Mouse (Mus musculus) limb, embryonic 12.5 days (tissue): Measurements from ENCODE around the gene Neurl4. TPM values are rescaled to one million over a fixed set of nuclear protein-coding genes. Genes with fewer than 3 reads are reported as not detected.

Experiments used
- ATAC-seq: fragments of 200-750 bp; cut with Nextera tagmentation; 2 replicates; pipeline ENCODE4 v1.8.0; 2017; ENCODE audit warnings: low read depth, moderate TSS enrichment; ENCODE audit not compliant: insufficient number of reproducible peaks, insufficient read depth, low FRiP score, low TSS enrichment
- H3K27ac ChIP-seq: fragments of 300-500 bp; sonication (generic); 2 replicates; pipeline ENCODE4 v1.5.1; 2016; ENCODE audit warnings: mild to moderate bottlenecking, moderate library complexity
- H3K27me3 ChIP-seq: fragments of 300-500 bp; sonication (generic); 2 replicates; pipeline ENCODE4 v1.6.1; 2016; ENCODE audit warnings: mild to moderate bottlenecking, moderate library complexity
- H3K36me3 ChIP-seq: fragments of 300-500 bp; sonication (generic); 2 replicates; pipeline ENCODE4 v1.6.1; 2016; ENCODE audit warnings: mild to moderate bottlenecking, moderate library complexity
- H3K4me1 ChIP-seq: fragments of 300-500 bp; sonication (generic); replicated peaks from 2 replicates; pipeline ENCODE4 v1.6.1; 2016
- H3K4me2 ChIP-seq: fragments of 300-500 bp; sonication (generic); 2 replicates; pipeline ENCODE4 v1.6.1; 2016; ENCODE audit warnings: mild to moderate bottlenecking, moderate library complexity
- H3K4me3 ChIP-seq: fragments of 300-500 bp; sonication (generic); replicated peaks from 2 replicates; pipeline ENCODE4 v1.5.1; 2016; ENCODE audit warnings: mild to moderate bottlenecking
- H3K9ac ChIP-seq: fragments of 300-500 bp; sonication (generic); replicated peaks from 2 replicates; pipeline ENCODE4 v1.6.1; 2016; ENCODE audit warnings: mild to moderate bottlenecking, moderate library complexity
- H3K9me3 ChIP-seq: fragments of 300-500 bp; sonication (generic); 2 replicates; pipeline ENCODE4 v1.6.1; 2016; ENCODE audit warnings: mild to moderate bottlenecking, moderate library complexity
- WGBS: fragments of 180-500 bp; shearing (Covaris S2); methylation state at CpG from one replicate; pipeline ENCODE4 v1.1.7; 2016; 5-methylcytosine and 5-hydroxymethylcytosine counted together
- polyA plus RNA-seq: library from polyadenylated mRNA; unstranded; fragments of >200 nt; fragmentation: Nextera tagmentation; extraction: Ambion mirVana; gene quantifications from 2 replicates; pipeline ENCODE4 v1.2.1, GENCODE M21; 2016

Neurl4 gene
- polyA plus RNA-seq, 1 experiment from 2014 or later = 12.7 TPM

- H3K27ac ChIP-seq = peak within 1 kb of the TSS; percentile 56; the same call in 1 of the 2 replicates
- H3K9me3 ChIP-seq = no peaks in the 10 kb centered on the region
- peak within 1 kb of the TSS; percentile 75 for H3K9ac ChIP-seq
- 2% methylated on average over 54 of the region's 62 CpGs for WGBS
- H3K4me1 ChIP-seq = peaks cover 36% of the 10 kb centered on the region
- peak within 1 kb of the TSS; percentile 70 for H3K4me3 ChIP-seq
- H3K36me3 ChIP-seq = no peaks in the 10 kb centered on the region
- peak within 1 kb of the TSS; percentile 100 for H3K4me2 ChIP-seq
- H3K27me3 ChIP-seq = peaks cover 18% of the 10 kb centered on the region
- peak; percentile 89 for ATAC-seq
Observed at GRCm38 (mm10) chr11:69935137-69935879, 34.4 kb downstream of the Neurl4 start, which contains the start of gene Ybx2. Ybx2 (plus strand) TSS chr11:69935796.

- peak overlapping the region; percentile 75 for H3K9ac ChIP-seq
- peak overlapping the region; percentile 70 for H3K4me3 ChIP-seq
- H3K36me3 ChIP-seq = 0 out of 2 replicates have a peak, but pooled peaks cover 2% of the 10 kb centered on the region
- H3K4me1 ChIP-seq = peaks cover 36% of the 10 kb centered on the region
- peak overlapping the region; percentile 100 for H3K4me2 ChIP-seq
- ATAC-seq = no peak
- under 1% methylated on average over 30 of the region's 30 CpGs for WGBS
- H3K27ac ChIP-seq = 0 out of 2 replicates have a peak overlapping the region, but pooled peaks have one; percentile 17
- peaks cover 18% of the 10 kb centered on the region for H3K27me3 ChIP-seq
- no peaks in the 10 kb centered on the region for H3K9me3 ChIP-seq
Observed at GRCm38 (mm10) chr11:69936156-69936555, 35.3 kb downstream of the Neurl4 start.

DNA sequence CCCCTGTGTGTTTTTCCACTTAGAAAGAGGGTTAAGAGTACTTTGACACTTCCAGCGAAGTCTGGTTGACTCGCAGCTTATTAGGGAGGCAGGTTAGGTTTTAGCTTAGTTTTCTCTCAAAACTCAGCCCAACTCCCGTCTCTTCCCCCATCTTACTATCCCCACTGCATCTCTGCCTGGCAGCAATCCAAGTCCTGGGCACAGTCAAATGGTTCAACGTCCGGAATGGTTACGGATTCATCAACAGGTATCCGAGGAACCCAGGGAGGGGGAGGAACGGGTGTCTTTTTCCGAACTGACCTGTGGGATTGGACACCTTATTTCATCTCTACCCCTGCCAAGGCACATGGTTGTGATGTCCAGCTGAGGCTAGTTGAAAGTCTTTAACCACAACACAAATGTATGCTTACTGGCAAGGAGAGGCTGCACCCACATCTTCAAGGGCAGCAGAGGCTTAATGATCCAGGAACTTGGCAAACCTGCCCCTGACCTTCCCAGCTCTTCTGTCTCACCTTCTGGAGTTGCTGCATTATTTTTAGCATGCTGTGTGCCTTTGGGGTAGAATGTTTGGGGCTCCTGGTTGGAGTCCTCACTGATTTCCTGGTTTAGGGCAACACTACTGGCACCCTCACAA lies 36.0 kb downstream of the Neurl4 start:
- Histone ChIP-seq H3K4me1 (peaks cover 39% of the 10 kb centered on the region), H3K36me3 (peaks cover 7% of the 10 kb centered on the region; the same call in 1 of the 2 replicates), H3K9ac (peak overlapping the region; percentile 75; the same call in 1 of the 2 replicates), H3K27me3 (peaks cover 18% of the 10 kb centered on the region), H3K4me2 (peak overlapping the region; percentile 100), H3K27ac (no peak overlapping the region), H3K4me3 (peak overlapping the region; percentile 70), H3K9me3 (no peaks in the 10 kb centered on the region)
- WGBS = 44% methylated on average over 9 of the region's 9 CpGs
- ATAC-seq = no peak

- peak overlapping the region; percentile 70; the same call in 1 of the 2 replicates for H3K4me3 ChIP-seq
- no peaks in the 10 kb centered on the region for H3K9me3 ChIP-seq
- H3K9ac ChIP-seq = no peak overlapping the region; the same call in 1 of the 2 replicates
- H3K27me3 ChIP-seq = peaks cover 18% of the 10 kb centered on the region
- peaks cover 13% of the 10 kb centered on the region; the same call in 1 of the 2 replicates for H3K36me3 ChIP-seq
- H3K4me1 ChIP-seq = peaks cover 39% of the 10 kb centered on the region
- ATAC-seq = no peak
- H3K4me2 ChIP-seq = peak overlapping the region; percentile 100
- no peak overlapping the region for H3K27ac ChIP-seq
- 43% methylated on average over 3 of the region's 4 CpGs for WGBS
Observed at GRCm38 (mm10) chr11:69937385-69937784, 36.5 kb downstream of the Neurl4 start.

GRCm38 (mm10) chr11:69937834-69938233 lies 37.0 kb downstream of the Neurl4 start:
- no peak for ATAC-seq
- Histone ChIP-seq H3K4me1 (peaks cover 39% of the 10 kb centered on the region), H3K36me3 (peaks cover 17% of the 10 kb centered on the region), H3K4me2 (peak overlapping the region; percentile 100; the same call in 1 of the 2 replicates), H3K9ac (peak overlapping the region; percentile 23; the same call in 1 of the 2 replicates), H3K4me3 (no peak overlapping the region), H3K9me3 (no peaks in the 10 kb centered on the region), H3K27me3 (peaks cover 18% of the 10 kb centered on the region), H3K27ac (no peak overlapping the region)
- 68% methylated on average over 5 of the region's 5 CpGs for WGBS

- Histone ChIP-seq H3K27ac (no peak overlapping the region), H3K4me2 (peak overlapping the region; percentile 17; the same call in 1 of the 2 replicates), H3K4me3 (peak overlapping the region; percentile 12; the same call in 1 of the 2 replicates), H3K36me3 (peaks cover 24% of the 10 kb centered on the region), H3K27me3 (peaks cover 18% of the 10 kb centered on the region), H3K9ac (peak overlapping the region; percentile 23; the same call in 1 of the 2 replicates), H3K9me3 (no peaks in the 10 kb centered on the region), H3K4me1 (peaks cover 39% of the 10 kb centered on the region)
- 26% methylated on average over 9 of the region's 9 CpGs for WGBS
- no peak for ATAC-seq
Observed at GRCm38 (mm10) chr11:69938401-69938979, 37.6 kb downstream of the Neurl4 start.

DNA sequence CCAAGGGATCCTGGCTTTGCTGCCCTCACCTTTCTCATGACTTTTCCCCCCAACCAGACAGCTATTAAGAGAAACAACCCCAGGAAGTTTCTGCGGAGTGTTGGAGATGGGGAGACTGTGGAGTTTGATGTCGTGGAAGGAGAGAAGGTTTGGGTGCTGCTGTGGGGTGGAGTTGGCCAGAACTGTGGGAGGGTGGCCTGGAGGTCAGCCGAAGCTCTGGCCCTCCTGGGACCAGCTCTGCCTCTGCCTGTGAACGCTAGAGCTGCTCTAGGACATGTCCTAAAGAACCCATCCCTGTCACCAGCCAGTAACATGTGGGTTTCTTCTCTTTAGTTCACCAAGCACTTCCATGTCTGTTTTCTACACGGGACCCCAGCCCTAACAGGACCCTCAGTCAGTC lies 38.3 kb downstream of the Neurl4 start:
- WGBS = 67% methylated on average over 5 of the region's 5 CpGs
- no peak overlapping the region for H3K27ac ChIP-seq
- ATAC-seq = no peak
- no peak overlapping the region for H3K9ac ChIP-seq
- peaks cover 30% of the 10 kb centered on the region for H3K36me3 ChIP-seq
- no peaks in the 10 kb centered on the region for H3K9me3 ChIP-seq
- peaks cover 18% of the 10 kb centered on the region for H3K27me3 ChIP-seq
- no peak overlapping the region for H3K4me2 ChIP-seq
- no peak overlapping the region for H3K4me3 ChIP-seq
- H3K4me1 ChIP-seq = peaks cover 39% of the 10 kb centered on the region

GRCm38 (mm10) chr11:69939731-69940130 lies 38.9 kb downstream of the Neurl4 start:
- H3K9ac ChIP-seq = no peak overlapping the region
- 97% methylated on average over 17 of the region's 17 CpGs for WGBS
- H3K4me1 ChIP-seq = peaks cover 39% of the 10 kb centered on the region
- no peaks in the 10 kb centered on the region for H3K9me3 ChIP-seq
- H3K4me3 ChIP-seq = no peak overlapping the region
- H3K4me2 ChIP-seq = no peak overlapping the region
- H3K27ac ChIP-seq = no peak overlapping the region
- no peak for ATAC-seq
- H3K27me3 ChIP-seq = peaks cover 18% of the 10 kb centered on the region
- peaks cover 35% of the 10 kb centered on the region for H3K36me3 ChIP-seq

DNA sequence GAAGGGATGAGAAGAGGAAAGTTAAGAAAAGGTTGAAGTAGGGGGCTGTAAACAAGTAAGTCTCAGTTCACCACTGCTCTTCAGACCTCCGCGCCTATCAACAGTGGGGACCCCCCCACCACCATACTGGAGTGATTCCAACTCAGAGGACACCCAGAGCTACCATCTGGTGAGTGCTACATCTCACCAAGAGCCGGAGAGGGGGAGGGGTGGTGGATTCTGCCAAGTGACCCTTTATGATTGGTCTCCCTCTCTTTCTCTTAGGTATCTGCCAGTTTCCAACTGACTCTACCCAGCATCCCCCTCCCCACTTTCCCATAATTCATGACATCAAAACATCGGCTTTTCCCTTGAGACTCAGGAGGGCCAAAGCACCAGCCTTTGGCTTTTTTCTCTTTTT lies 40.1 kb downstream of the Neurl4 start:
- H3K27me3 ChIP-seq = peaks cover 14% of the 10 kb centered on the region
- no peak overlapping the region for H3K4me2 ChIP-seq
- WGBS = 77% methylated on average over 4 of the region's 4 CpGs
- ATAC-seq = no peak
- H3K36me3 ChIP-seq = peaks cover 48% of the 10 kb centered on the region
- H3K4me3 ChIP-seq = no peak overlapping the region
- no peak overlapping the region; the same call in 1 of the 2 replicates for H3K9ac ChIP-seq
- no peak overlapping the region for H3K27ac ChIP-seq
- no peaks in the 10 kb centered on the region for H3K9me3 ChIP-seq
- peaks cover 37% of the 10 kb centered on the region for H3K4me1 ChIP-seq

- Histone ChIP-seq H3K27me3 (no peaks in the 10 kb centered on the region), H3K4me3 (no peak overlapping the region), H3K36me3 (peaks cover 53% of the 10 kb centered on the region), H3K9me3 (no peaks in the 10 kb centered on the region), H3K27ac (no peak overlapping the region), H3K4me1 (peaks cover 27% of the 10 kb centered on the region), H3K4me2 (no peak overlapping the region), H3K9ac (no peak overlapping the region)
- ATAC-seq = no peak
- 72% methylated on average over 13 of the region's 13 CpGs for WGBS
Observed at GRCm38 (mm10) chr11:69945216-69945615, 44.3 kb downstream of the Neurl4 start.
